Mouse (Mus musculus) ZHBTc4 (cell line): ENCODE results near the gene Chst15.
A peak's percentile ranks its signal among the peaks of the same experiment; 100 is the strongest.

Experiments
- DNase-seq: peaks from one replicate; pipeline ENCODE4 v3.0.0-alpha.2; 2011; ENCODE audit warnings: low read depth, low spot score

The Chst15 gene

DNA sequence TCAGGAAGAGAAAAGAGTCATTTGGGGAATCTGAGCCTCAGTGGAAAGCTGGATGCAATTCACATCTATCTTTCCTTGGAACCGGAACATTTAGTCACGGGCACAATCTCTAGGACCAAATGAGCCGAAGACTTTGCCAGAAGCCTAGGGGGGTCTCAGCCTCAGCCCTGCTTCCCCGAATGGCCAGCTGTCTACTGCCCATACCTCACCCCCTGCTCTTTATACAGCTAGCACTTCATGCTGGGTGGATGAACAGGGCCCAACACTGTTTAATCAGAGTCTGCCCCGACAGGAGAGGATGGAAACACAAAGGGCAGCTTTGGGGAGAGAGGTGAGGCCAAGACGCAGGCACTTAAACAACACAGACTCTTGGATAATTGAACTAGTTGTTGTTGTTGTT is 53.8 kb downstream of the Chst15 start:
- DNase-seq: no peak

DNA sequence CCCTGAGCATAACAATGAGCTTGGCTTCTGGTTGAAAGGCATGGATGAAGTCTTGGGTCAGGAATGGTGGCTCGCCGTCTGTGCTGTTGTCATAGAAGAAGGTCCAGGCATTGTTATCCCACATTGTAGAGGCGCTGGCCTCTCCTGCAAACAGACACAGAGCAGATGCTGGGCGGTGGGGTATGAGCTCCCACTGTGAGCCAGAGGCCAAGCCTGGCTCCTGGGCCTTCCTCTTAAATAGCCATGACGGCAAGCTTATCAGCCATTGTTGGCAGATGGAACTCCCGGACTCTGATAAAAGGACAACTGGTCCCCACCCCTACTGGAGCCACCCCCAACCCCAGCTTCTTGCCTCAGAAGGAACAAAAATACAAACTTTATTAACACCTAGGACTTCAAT is 54.3 kb downstream of the Chst15 start:
- peak; percentile 26 for DNase-seq

DNA sequence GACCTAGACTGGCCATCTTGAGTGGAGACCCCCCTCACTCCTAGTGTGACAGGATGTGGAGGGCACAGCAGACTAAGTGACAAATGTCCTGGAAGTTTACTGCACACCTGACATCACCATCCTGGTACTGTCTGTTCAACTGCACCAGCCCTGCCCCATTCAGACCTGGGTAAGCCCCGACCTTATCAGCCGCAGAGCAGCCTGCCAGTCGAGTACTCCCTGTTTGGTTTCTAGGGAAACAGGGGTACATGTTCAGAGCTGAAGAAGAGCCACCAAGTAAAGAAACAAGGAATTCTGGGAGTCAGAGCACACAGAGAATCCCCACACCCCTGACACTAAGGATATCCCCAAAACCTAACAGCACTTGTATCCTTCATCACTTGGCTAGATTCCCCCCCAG is 55.1 kb downstream of the Chst15 start:
- no peak for DNase-seq

DNA sequence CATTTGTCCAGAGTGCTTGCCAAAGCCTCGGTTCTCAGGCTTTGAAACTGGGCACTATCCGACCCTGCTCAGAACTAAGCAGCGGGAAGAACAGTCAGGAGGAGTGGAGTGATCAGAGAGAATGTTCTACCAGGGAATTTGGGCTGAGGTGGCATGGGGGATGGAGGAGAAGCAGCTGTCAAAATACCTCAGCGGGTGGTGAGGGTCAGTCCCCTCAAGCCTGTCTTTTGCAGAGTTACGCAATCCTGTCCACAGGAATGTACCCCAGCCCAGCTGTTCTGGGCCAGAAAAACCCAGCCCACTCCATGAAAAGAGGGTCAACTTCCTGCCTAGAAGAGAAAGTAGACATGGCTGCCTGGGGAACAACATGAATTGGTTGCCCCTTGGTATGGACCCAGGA is 56.4 kb downstream of the Chst15 start:
- no peak for DNase-seq

DNA sequence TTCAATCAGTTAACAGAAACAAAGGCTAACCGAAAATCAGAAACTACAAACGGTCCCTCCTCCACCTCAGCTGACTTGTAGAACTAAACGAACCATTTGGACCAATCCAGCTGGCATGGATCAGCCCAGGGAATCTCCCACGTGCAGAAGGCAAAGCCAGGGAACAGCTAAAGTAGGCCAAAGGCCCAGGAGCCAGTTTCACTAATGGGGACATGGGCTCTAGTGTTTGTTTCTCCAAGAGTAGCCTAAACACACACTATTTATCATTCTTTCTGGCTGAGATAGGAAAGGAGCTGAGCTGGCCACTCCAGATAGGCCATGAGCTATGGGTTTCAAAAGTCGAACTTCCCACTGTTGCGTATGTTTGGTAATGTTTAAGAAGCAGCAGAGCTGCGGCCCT is 58.2 kb downstream of the Chst15 start:
- no peak for DNase-seq

DNA sequence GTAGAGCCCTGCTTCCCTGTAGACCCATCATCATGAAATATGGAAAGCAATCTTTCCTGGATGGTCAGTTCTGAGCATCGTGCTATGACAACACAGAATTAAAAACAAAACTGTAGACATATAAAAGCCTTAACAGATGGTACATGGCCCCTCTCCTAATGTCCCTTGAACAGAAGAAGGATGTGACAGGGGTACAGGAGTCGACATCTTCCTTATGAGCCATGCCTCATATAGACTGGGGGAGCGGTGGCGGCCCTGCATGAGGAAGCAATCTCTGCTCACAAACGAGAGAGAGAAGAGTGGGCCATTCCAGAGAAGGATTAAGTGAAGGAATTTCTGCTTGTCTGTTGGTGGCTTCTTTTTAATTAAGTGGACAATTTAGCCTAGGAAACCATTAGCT is 58.8 kb downstream of the Chst15 start:
- DNase-seq: no peak

DNA sequence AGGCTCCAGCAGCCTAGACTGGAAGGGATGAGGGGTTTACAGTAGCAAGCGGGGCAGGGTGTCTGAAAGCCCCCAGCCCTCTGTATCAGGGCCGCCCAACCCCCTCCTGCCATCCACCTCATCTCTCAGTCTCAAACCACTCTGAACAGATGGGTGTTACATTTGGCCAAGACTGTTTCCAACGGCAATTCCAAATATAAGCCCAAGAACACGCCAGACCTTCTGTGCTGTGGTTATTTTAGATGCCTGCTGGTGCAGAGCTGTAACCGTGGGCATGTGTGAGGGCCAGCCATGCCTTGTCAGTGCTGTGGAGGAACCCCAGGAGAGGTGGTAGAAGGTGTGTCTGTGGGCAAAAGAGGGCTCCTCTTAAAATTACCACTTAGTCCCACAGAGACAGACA is 63.5 kb downstream of the Chst15 start:
- no peak for DNase-seq

DNA sequence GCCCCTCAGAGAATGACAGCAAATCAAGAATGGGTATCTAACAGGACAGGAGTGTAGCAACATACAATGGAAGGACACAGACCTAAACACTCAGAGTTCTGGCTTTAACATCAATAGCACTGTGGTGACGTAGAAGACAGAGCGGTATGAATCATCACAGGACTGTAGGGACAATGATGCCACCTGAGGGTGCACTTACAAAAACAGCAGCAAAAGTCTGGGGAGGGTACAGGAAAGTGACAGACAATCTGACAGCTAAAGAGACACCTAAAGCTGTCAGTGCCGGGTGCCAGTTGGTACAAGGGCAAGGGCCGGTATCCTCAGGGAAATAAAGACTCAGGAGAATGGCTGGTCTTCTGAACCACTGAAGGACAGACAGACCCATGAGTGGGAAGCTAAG is 64.0 kb downstream of the Chst15 start:
- no peak for DNase-seq

DNA sequence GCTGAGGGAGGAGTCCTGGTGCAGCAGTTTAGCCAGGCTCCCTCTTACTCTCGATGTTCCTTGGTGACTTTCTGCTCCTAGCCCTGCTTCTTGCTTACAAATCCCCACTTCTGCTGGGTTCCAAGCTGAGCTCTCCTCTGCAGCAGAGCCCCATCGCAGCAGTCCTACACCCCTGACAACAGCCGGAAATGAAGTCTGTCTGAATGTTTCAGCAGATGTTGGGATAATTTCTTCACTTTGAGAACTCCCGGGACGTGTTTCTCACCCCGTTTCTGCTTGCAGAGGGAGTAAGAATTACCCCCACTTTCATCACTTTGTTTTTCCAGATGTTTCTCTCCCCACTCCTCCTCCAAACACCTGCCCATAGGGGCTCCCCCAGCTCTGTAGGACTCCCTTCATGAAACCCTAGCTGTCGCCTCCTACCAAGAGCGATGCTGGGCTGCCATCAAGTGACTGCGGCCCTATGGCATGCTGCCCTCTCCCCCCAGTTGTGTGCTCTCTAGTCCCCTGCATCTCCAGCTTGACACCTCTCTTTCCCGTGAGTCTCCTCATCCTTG is 67.4 kb downstream of the Chst15 start:
- no peak for DNase-seq

DNA sequence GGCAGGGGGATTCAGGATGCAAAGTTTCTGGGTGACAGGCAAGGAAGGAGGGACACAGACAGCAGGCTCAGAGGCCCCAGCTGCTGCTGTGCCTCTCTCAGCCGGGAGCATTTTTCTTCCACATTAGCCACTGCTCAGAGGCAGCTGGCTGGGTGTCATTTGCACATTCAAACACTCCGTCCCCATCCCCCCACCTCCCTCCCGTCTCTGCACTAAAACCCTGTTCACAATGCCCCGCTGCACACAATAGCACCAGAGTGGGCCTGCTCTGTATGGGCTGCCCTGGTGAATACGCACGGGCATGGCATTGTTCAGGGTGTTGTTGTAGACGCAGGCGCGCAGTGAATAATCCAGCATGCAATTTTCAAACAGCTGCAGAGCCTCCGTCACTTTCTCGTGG is 69.5 kb downstream of the Chst15 start:
- peak; percentile 83 for DNase-seq

DNA sequence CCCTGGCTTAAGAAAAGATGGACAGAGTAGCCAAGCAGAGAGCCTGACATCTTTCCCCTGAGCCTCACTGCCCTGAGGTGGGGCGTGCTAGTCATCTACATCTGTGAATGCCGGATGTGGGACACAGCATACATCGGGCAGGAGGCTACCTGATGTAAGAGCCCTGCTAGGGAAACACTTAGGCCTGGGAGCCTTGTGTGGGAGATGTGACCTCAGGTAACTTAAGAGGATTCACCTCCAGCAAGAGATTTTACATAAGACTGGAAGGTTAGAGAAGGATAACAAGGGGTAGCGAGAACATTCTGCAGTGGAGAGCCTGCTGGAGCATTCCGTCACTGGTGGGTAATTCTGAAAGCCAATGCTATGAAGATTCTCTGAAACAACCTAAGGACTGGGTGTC is 69.9 kb downstream of the Chst15 start:
- DNase-seq: no peak

DNA sequence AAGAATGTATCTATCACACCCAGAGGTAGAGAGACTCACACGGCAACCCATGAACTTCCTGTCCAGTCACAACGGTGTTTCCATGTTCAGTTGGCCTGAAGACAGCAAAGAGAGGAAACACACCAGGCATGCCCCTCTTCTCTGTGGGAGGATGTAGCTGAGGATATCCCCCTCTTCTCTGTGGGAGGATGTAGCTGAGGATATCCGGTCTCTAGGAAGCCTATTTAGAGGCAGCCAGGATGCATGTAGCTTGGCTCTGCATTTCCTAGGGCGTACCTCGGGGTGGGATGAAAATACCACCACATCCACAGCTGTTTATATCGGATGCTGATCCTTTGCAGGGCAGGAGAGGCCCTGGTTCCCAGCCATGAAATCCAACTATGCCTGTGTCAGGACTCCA is 71.3 kb downstream of the Chst15 start:
- no peak for DNase-seq

DNA sequence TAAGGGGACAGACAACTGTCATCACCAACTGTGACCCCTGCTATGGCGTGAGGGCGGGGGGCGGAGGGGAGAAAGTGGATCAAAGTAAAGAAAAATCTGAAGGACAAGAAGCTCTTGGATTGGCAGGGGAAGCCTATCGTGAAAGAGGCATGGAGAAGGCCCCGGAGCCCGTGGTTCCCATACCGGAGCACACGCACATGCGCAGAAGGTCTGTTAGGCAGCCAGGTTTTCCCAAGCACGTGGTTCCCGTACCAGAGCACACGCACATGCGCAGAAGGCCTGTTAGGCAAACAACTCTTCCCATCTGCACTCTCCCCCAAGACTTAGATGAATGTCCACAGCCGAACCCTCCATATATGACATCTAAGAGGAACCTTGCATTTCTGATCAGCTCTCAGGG is 72.4 kb downstream of the Chst15 start:
- DNase-seq: no peak

DNA sequence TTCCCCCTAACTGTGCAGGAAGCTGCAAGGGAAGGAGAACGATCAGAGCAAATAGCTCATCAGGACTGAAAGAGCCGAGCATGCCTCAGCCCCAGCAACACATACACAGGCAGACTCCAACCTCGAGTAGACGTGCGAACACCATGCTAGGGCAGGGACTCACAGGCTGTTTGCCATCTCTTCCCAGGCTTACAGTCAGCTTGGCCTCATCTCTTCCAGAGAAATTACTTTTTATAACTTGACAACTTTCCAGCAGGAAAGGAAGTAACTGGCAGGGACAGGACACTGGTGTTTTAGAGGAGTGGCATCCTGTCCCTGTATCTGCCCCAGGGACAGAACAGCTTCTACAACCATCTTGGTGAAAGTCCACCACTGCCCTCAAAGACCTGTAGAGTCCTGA is 73.8 kb downstream of the Chst15 start:
- DNase-seq: no peak

DNA sequence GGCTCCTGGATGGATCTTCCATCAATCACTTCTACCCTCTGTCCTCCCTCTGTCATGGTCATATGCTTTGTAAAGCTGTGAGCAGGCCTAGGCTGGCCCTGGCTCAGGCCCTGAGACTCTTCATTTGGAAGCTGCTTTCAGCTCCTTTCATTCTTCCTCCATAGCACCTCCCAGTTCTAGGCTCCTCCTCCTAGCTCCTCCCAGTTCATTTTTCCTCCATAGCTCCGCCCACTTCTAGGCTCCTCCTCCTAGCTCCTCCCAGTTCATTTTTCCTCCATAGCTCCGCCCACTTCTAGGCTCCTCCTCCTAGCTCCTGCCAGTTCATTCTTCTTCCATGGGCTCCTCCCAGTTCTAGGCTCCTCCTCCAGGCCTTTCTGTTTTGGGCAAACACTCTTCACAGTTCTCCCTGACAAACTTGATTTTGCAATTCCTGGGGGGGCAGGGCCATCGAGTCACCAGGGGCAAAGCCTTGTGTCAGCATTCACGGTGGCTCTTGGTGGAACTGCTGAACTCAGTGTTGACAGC is 74.3 kb downstream of the Chst15 start:
- DNase-seq: peak; percentile 84

DNA sequence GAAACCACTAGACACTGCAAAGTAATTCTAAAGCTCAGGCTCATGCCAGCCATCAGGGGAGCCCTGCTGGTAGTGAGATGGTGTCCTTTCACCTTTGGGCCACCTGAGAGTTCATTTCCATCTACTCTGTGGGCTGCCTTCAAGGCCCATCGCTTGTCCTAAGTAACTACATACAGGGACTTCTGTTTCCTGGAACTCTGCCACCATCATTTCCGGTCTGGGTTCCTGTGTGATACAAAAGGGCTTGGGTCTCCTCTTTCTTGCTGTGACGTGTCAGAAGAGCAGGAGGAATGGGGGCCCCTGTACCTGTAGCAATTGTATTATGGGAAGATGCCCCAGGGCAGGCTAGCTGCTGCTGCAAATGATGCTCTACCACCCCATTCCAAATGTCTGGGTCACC is 78.1 kb downstream of the Chst15 start:
- DNase-seq: no peak

DNA sequence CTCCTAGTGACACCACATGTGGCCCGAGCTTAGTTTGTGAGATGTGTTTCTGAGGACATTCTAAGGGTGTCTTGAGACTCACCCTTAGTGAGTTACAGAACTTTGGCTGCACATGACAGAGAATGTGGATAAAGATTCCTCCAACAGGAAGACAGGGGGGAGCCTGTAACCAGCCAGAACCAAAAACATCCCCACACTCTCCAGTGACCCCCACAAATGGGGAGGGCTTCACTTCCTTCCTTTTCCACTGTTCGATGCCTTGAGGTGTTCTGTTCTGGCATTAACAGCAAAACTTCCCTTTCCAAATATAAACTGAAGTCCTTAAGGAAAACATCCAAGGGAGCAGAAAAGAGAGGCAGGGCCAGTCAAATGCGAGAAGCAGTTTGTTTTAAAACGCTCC is 79.8 kb downstream of the Chst15 start:
- DNase-seq: no peak

DNA sequence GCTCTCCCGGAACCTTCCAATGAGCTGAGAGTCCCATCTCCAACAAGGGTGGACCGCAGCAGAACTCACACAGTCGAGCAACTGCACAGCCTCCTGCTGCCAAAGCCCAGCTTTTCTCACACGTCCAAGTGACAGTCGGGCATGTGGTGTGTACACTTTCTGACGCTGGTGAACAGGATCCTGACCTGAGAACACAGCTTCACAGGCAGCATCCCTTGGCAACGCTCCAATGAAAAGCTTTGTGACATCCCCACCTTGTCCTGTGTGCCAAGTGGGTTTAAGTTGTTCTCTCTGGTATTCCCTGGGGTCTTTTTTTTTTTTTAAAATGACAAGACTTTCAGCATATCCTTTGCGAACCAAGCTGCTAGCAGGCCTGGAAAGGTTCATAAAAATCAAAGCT is 80.2 kb downstream of the Chst15 start:
- DNase-seq: no peak

DNA sequence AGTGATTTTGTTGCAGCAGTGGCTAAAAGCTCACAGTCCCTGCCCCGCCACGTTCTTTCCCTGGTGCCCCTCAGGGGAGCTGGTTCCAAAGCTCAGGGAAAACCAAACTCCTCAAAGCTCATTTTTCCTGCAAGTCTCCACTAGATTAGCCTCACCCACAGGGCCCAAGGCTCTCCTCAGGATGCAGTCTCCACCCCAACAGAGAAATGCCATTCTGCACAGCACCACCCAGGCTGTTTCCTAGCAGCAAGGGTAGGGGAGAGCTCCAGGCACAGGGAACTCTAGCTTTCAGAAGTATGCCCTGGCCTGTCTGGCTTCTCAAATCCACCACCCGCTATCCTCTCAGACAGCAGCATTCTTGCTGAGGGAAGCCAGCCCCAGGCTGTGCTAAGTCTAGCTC is 82.8 kb downstream of the Chst15 start:
- DNase-seq: peak; percentile 24

DNA sequence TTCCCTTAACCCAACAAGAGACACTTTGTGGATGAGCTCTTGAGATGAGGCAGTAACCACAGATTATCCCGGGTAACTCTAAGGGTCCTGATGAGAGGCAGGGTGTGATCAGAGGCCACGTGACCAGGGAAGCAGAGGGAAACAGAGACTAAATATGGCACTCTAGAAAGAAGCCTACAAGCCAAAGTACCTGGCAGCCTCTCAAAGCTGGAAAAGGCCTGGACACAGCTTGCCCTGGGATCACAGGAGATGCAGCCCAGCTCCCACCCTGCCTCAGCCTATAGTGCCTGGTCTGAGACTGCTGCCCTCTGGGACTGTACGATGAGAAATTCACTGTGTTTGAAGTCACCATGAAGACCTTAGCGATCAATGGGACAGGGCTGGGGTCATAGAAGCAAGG is 83.3 kb downstream of the Chst15 start:
- no peak for DNase-seq

DNA sequence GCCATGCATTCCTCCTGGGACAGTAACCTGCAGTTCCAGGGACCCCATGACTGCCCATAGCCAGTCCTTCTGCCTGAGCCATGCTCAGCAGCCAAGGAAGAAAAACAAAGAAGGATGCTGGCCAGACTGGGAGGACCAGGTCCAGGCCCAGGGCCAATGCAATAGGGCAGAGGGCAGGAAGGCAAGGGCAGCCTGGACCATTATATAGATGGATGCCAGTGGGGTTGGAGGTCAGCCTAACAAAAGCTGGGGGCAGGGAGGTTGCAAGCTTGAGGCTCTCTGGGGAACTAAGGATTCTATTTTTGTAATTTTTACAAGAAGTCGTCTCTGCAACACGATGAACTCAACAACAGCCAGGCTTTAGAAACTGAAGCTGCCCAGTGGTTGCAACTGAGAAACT is 84.1 kb downstream of the Chst15 start:
- no peak for DNase-seq

DNA sequence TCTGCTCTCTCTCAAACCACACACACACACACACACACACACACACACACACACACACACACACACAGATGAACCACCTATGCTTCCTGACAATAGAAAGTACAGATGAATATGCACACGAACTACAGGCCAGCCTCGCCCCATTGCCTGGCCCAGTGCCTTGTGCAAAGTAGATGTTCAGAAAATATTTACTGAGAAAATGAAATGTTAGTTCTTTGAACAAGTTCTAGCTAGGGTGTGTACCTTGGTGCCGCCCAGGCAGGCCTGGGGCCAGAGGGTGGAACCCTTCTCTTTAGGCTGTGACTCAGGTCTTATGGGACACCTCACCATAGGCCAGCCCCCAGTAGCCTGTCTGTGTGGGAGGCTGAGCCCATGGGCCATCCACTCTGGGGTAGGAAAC is 85.6 kb downstream of the Chst15 start:
- no peak for DNase-seq

DNA sequence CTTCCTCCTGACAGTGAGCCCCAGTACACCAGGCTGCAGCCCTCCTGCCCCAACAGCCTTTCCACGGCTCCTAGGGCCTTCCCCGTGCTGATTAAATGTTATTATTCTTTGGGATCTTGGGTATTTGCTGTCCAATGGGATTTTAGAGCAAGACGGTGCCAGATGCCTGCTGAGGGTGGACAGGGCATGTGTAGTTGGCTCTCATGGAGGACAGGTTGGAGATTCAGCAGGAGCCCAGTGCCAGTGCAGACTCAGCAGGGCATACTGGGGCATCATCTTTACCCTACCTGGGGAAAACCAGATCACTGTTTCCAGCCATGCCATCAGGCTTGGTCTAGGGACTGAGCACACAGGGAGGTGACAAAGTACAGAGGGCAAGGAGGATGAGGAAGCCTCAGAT is 86.1 kb downstream of the Chst15 start:
- DNase-seq: no peak

DNA sequence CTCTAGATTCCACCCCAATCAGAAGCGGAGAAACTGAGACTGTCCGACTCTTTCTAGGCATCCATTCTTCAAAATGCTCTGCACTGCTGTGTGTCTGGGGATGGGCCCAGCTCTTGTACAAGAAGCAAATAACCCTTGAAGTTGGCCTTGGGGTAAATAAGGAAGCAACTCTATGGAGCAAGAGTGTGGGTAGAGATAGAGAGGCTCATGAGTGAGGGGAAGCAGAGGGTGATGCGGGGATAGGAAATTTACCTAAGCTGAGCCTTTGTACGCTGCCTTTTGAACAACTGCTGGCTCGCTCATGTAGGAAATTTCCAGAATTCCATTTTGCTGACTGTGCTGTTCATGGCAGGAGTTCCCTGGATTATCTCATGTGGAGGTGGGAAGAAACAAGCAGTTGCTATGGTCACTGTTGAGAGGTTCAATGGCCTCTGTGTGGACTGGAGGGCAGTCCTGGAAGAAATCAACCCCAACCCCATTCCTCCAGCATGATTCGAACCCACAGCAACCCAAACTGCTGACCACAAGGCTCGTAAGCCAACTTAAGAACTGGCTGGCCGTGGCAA is 89.9 kb downstream of the Chst15 start:
- DNase-seq: no peak
